Mouse (Mus musculus) brain, embryonic 14.5 days (tissue): ENCODE measurements around the gene Hdc.

Source experiments
- CTCF ChIP-seq: fragments of 200-500 bp; IDR thresholded peaks from 2 replicates; pipeline ENCODE4 v1.5.1; 2012; ENCODE audit warnings: inconsistent platforms, mild to moderate bottlenecking, moderate library complexity, borderline replicate concordance; ENCODE audit not compliant: insufficient read depth, insufficient read length; ENCODE audit errors: extremely low read depth
- POLR2A ChIP-seq: fragments of 200-500 bp; IDR thresholded peaks from 2 replicates; pipeline ENCODE4 v1.6.1; 2012; ENCODE audit warnings: mild to moderate bottlenecking, inconsistent platforms, borderline replicate concordance; ENCODE audit not compliant: poor library complexity, insufficient read depth, insufficient read length, severe bottlenecking; ENCODE audit errors: extremely low read depth

DNA sequence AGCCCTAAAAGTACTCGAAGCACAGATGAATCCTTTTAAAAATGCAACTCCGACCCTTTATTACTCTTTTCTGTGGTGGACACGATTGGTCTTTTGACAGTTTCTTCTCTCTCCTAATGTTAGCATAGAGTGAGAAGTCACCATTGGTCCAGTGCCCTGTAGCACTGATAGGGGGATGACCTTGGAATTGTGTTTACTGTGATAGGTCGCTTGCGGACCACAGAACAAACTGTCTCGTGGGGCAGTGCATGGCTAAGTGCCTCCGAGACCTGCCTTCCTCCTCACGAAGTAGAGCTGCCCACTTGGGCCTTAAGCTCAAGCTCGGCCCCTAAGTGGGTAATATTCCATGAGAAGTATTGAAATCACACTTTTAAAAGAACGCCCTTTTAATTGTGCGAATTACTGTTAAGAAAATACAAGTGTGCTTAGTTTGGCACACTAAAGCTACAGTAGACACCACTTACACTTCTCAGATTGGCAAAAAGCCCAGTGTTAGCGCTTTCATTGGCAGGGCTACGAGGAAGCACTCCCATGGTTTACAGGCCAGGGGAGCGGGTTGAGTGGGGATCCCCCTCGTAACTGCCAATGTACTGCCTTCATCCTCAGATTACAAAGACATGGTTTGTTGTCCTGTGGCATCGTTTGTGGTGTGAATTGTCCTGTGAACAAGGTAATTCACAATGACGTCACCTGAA is 55.5 kb downstream of the Hdc start:
- TF ChIP-seq POLR2A (no peak), CTCF (no peak)
